ENCODE assay signal across 9 mouse cellular contexts in genomic region chr12:109541540-109541899, GRCm38 (mm10). TPM values are rescaled to one million over a fixed set of nuclear protein-coding genes. Genes with fewer than 3 reads are reported as not detected.
DNase-seq lines count a peak whose midpoint lies in the region; ATAC-seq lines count a peak whose summit lies in the region.
"Had no signal": no experiment of that assay in that cellular context is flagged by ENCODE, and none has a peak within 500 bp of the region (broad histone marks: within the 10 kb centered on the region; RNA-seq: fewer than 3 reads in every experiment).

No protein-coding gene starts in this region.

- peak overlapping the region; percentile 29; the same call in 1 of the 2 replicates for H3K4me2 ChIP-seq in liver, embryonic 11.5 days
- H3K4me2 ChIP-seq in forebrain, embryonic 13.5 days: peak overlapping the region; percentile 62
- H3K4me2 ChIP-seq in limb, embryonic 11.5 days (ENCODE audit: low read depth, severe bottlenecking): peak overlapping the region; percentile 44
- peak overlapping the region; percentile 50 for H3K4me2 ChIP-seq in neural tube, embryonic 15.5 days

- H3K4me3 ChIP-seq in liver, embryonic 11.5 days (ENCODE audit: low read depth, low read length): peak overlapping the region; percentile 54
- H3K4me3 ChIP-seq in forebrain, embryonic 13.5 days: peak overlapping the region; percentile 49
- H3K4me3 ChIP-seq in limb, embryonic 11.5 days (ENCODE audit: low read depth, low read length): peak overlapping the region; percentile 44
- peak overlapping the region; percentile 52 for H3K4me3 ChIP-seq in neural tube, embryonic 15.5 days (replicated peaks)

- H3K27ac ChIP-seq in liver, embryonic 11.5 days (ENCODE audit: low read depth, low read length): peak overlapping the region; percentile 71
- H3K27ac ChIP-seq in forebrain, embryonic 13.5 days: peak overlapping the region; percentile 66
- H3K27ac ChIP-seq in limb, embryonic 11.5 days (replicated peaks; ENCODE audit: low read depth, low read length): no peak overlapping the region
- H3K27ac ChIP-seq in neural tube, embryonic 15.5 days (replicated peaks): peak overlapping the region; percentile 87

- 51% methylated on average over 16 of the region's 16 CpGs for WGBS in liver, embryonic 11.5 days
- 50% methylated on average over 16 of the region's 16 CpGs for WGBS in forebrain, embryonic 13.5 days
- WGBS in limb, embryonic 11.5 days: 58% methylated on average over 16 of the region's 16 CpGs
- 47% methylated on average over 16 of the region's 16 CpGs for WGBS in neural tube, embryonic 15.5 days

- peaks cover 3% of the 10 kb centered on the region; the same call in 1 of the 2 replicates for H3K36me3 ChIP-seq in liver, embryonic 11.5 days (ENCODE audit: control insufficient read depth, insufficient read depth, low read length)
- H3K36me3 ChIP-seq in forebrain, embryonic 13.5 days (ENCODE audit: poor library complexity, severe bottlenecking): peaks cover 14% of the 10 kb centered on the region; the same call in 1 of the 2 replicates
- peaks cover 2% of the 10 kb centered on the region; the same call in 1 of the 2 replicates for H3K36me3 ChIP-seq in limb, embryonic 11.5 days (ENCODE audit: control insufficient read depth, insufficient read depth, low read length)
- H3K36me3 ChIP-seq in neural tube, embryonic 15.5 days: peaks cover 6% of the 10 kb centered on the region

- H3K9ac ChIP-seq in liver, embryonic 11.5 days (ENCODE audit: low read depth, low read length): peak overlapping the region; percentile 65
- peak overlapping the region; percentile 75 for H3K9ac ChIP-seq in forebrain, embryonic 13.5 days
- peak overlapping the region; percentile 65 for H3K9ac ChIP-seq in limb, embryonic 11.5 days (ENCODE audit: low read length)
- H3K9ac ChIP-seq in neural tube, embryonic 15.5 days (replicated peaks): peak overlapping the region; percentile 78

- no peak for ATAC-seq in liver, embryonic 11.5 days (replicated peaks; ENCODE audit: low FRiP score)
- no peak for ATAC-seq in forebrain, embryonic 13.5 days
- ATAC-seq in limb, embryonic 11.5 days (ENCODE audit: insufficient number of reproducible peaks, low FRiP score, low TSS enrichment, low read depth): no peak
- no peak for ATAC-seq in neural tube, embryonic 15.5 days (ENCODE audit: low FRiP score)
- no peak for ATAC-seq in erythroid progenitor cell, adult 5-6 weeks (replicated peaks; ENCODE audit: low FRiP score, poor library complexity, severe bottlenecking)

- peaks cover 8% of the 10 kb centered on the region for H3K27me3 ChIP-seq in liver, embryonic 11.5 days (replicated peaks; ENCODE audit: control insufficient read depth, insufficient read depth, low read length)
- no peaks in the 10 kb centered on the region for H3K27me3 ChIP-seq in forebrain, embryonic 13.5 days
- H3K27me3 ChIP-seq in limb, embryonic 11.5 days (ENCODE audit: control insufficient read depth, insufficient read depth, low read length): no peaks in the 10 kb centered on the region
- H3K27me3 ChIP-seq in neural tube, embryonic 15.5 days (replicated peaks): no peaks in the 10 kb centered on the region

- H3K9me3 ChIP-seq in liver, embryonic 11.5 days (ENCODE audit: control insufficient read depth, low read length): peaks cover 31% of the 10 kb centered on the region
- peaks cover 56% of the 10 kb centered on the region for H3K9me3 ChIP-seq in forebrain, embryonic 13.5 days (replicated peaks)
- H3K9me3 ChIP-seq in limb, embryonic 11.5 days (ENCODE audit: control insufficient read depth, low read length): peaks cover 10% of the 10 kb centered on the region
- 0 out of 2 replicates have a peak, but pooled peaks cover 4% of the 10 kb centered on the region for H3K9me3 ChIP-seq in neural tube, embryonic 15.5 days (replicated peaks)

- no peaks in the 10 kb centered on the region for H3K4me1 ChIP-seq in liver, embryonic 11.5 days (replicated peaks; ENCODE audit: control insufficient read depth, insufficient read depth, low read length)
- peaks cover 17% of the 10 kb centered on the region for H3K4me1 ChIP-seq in forebrain, embryonic 13.5 days
- no peaks in the 10 kb centered on the region for H3K4me1 ChIP-seq in limb, embryonic 11.5 days (ENCODE audit: control insufficient read depth, insufficient read depth, low read length)
- H3K4me1 ChIP-seq in neural tube, embryonic 15.5 days: peaks cover 8% of the 10 kb centered on the region

- DNase-seq in liver, embryonic 11.5 days (ENCODE audit: low spot score): no peak
- DNase-seq in liver: no peak
- no peak for DNase-seq in limb, embryonic 11.5 days (ENCODE audit: low spot score)
- no peak for DNase-seq in Muller cell, postnatal 12 days (ENCODE audit: inconsistent ontology term)
- no peak for DNase-seq in adrenal gland, adult 18-20 months (ENCODE audit: low spot score in 2 of 2)

RNA-seq across cellular contexts. Expression of gene Rtl1, which starts 58.6 kb away (rescaled TPM):
- polyA plus RNA-seq in liver, embryonic 11.5 days (2014; fragmentation: Nextera tagmentation; extraction: Ambion mirVana): 1.6 TPM in 2 replicates
- 0.99 and 1.5 TPM in 2 replicates for polyA plus RNA-seq in forebrain, embryonic 13.5 days (2015; fragmentation: Nextera tagmentation; extraction: Ambion mirVana)
- 0.85 and 0.91 TPM in 2 replicates for polyA plus RNA-seq in limb, embryonic 11.5 days (2014; fragmentation: Nextera tagmentation; extraction: Ambion mirVana)
- 1.7 and 2.6 TPM in 2 replicates for polyA plus RNA-seq in neural tube, embryonic 15.5 days (2015; fragmentation: Nextera tagmentation; extraction: Ambion mirVana)
- total RNA-seq in adrenal gland, adult 18-20 months (2021): 1 to 10 TPM; 4.0 to 5.7 TPM
- not detected in 2 replicates for total RNA-seq in erythroid progenitor cell, adult 5-6 weeks (2015; ENCODE audit: low replicate concordance)
- total RNA-seq in erythroid progenitor cell, adult 5-6 weeks (2017; ENCODE audit: low replicate concordance): not detected in 2 replicates
- total RNA-seq: common myeloid progenitor, adult 5-6 weeks had no signal
